ENCODE assay signal across 24 mouse cellular contexts in the genomic region with DNA sequence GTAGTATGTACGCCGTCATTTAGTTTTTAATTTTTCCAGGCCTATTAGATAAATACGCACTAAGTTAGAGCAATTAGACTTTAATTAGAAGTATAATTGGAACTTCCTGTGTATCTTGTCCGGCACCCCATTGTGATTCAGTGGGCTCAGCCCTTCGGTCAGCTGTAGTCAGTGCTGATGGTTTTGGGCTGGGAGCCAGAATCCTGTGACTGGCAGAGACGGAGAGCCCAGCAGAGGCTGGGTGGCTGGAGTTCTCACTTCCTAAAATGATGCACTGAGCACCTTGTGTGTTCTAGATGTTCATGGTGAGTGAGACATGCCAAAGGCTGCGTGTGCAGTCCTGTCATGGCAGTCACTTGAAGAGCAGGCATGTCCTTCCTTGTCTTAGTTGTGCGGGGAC. TPM values are rescaled to one million over a fixed set of nuclear protein-coding genes. Genes with fewer than 3 reads are reported as not detected.
A peak's percentile ranks its signal among the peaks of the same experiment; 100 is the strongest.
DNase-seq lines count a peak whose midpoint lies in the region; ATAC-seq and TF ChIP-seq lines count a peak whose summit lies in the region.
"Had no signal": no experiment of that assay in that cellular context is flagged by ENCODE, and none has a peak within 500 bp of the region (broad histone marks: within the 10 kb centered on the region; RNA-seq: fewer than 3 reads in every experiment).

No protein-coding gene starts in this region.

- H3K27me3 ChIP-seq in forebrain, embryonic 14.5 days (replicated peaks; ENCODE audit: control insufficient read depth, insufficient read depth, low read length), result no peaks in the 10 kb centered on the region
- H3K27me3 ChIP-seq in forebrain, embryonic 15.5 days, result no peaks in the 10 kb centered on the region
- H3K27me3 ChIP-seq: embryonic facial prominence, embryonic 13.5 days; limb, embryonic 13.5 days; neural tube, embryonic 13.5 days; stomach, embryonic 15.5 days had no signal

- H3K9me3 ChIP-seq in forebrain, embryonic 14.5 days (replicated peaks; ENCODE audit: control insufficient read depth, low read length), result no peaks in the 10 kb centered on the region
- H3K9me3 ChIP-seq in forebrain, embryonic 15.5 days, result no peaks in the 10 kb centered on the region
- H3K9me3 ChIP-seq: embryonic facial prominence, embryonic 13.5 days; forebrain, embryonic 10.5 days; limb, embryonic 13.5 days; neural tube, embryonic 13.5 days; stomach, embryonic 15.5 days had no signal

- H3K4me2 ChIP-seq in forebrain, embryonic 14.5 days (ENCODE audit: low read length), result no peak overlapping the region
- no peak overlapping the region for H3K4me2 ChIP-seq in forebrain, embryonic 15.5 days (replicated peaks)
- H3K4me2 ChIP-seq: embryonic facial prominence, embryonic 13.5 days; heart, embryonic 11.5 days; limb, embryonic 13.5 days; neural tube, embryonic 13.5 days; stomach, embryonic 15.5 days had no signal

- no peaks in the 10 kb centered on the region for H3K4me1 ChIP-seq in forebrain, embryonic 14.5 days (ENCODE audit: control insufficient read depth, insufficient read depth, low read length)
- no peaks in the 10 kb centered on the region for H3K4me1 ChIP-seq in forebrain, embryonic 15.5 days
- no peaks in the 10 kb centered on the region for H3K4me1 ChIP-seq in lung, adult 2 months (ENCODE audit: control insufficient read depth, insufficient read depth, low read length)
- H3K4me1 ChIP-seq: embryonic facial prominence, embryonic 13.5 days; forebrain, embryonic 10.5 days; limb, embryonic 13.5 days; neural tube, embryonic 13.5 days; stomach, embryonic 15.5 days had no signal

- TF ChIP-seq POLR2A in lung, adult 2 months (IDR thresholded peaks at IDR 0.05; ENCODE audit: borderline replicate concordance, extremely low read depth, low read depth, low read length), result no peak

- peak; percentile 44 for DNase-seq in forebrain, embryonic 14.5 days (ENCODE audit: low spot score)
- peak; percentile 44 for DNase-seq in left cerebral cortex, postnatal 4 days
- DNase-seq in left cerebral cortex, adult 2 months (ENCODE audit: extremely low spot score in 1 of 2, low spot score in 2 of 2), result no peak
- DNase-seq in 3134 (ENCODE audit: extremely low read depth, insufficient read length, low spot score), result peak; percentile 48
- DNase-seq in NIH3T3 (ENCODE audit: low read depth), result peak; percentile 46
- no peak for DNase-seq in lung, adult 2 months
- no peak for DNase-seq in lung, adult 18-20 months
- DNase-seq: kidney, adult 2 months; liver, postnatal 0 days; lung, postnatal 4 days; spleen, adult 18-20 months; thymus, postnatal 25 days had no signal

- H3K4me3 ChIP-seq in forebrain, embryonic 14.5 days (ENCODE audit: low read depth, low read length), result no peak overlapping the region
- no peak overlapping the region for H3K4me3 ChIP-seq in forebrain, embryonic 15.5 days
- no peak overlapping the region for H3K4me3 ChIP-seq in left cerebral cortex, adult 2 months
- no peak overlapping the region for H3K4me3 ChIP-seq in lung, adult 2 months (replicated peaks; ENCODE audit: extremely low read depth, low read depth, low read length)
- H3K4me3 ChIP-seq: embryonic facial prominence, embryonic 13.5 days; forebrain, embryonic 10.5 days; limb, embryonic 13.5 days; neural tube, embryonic 13.5 days; stomach, embryonic 15.5 days had no signal

- TF ChIP-seq CTCF in left cerebral cortex, adult 2 months (IDR thresholded peaks at IDR 0.05), result no peak
- no peak for TF ChIP-seq CTCF in lung, adult 2 months (IDR thresholded peaks at IDR 0.05; ENCODE audit: insufficient read depth, low read length)

- H3K36me3 ChIP-seq in forebrain, embryonic 14.5 days (ENCODE audit: control insufficient read depth, insufficient read depth, low read length), result no peaks in the 10 kb centered on the region
- no peaks in the 10 kb centered on the region for H3K36me3 ChIP-seq in forebrain, embryonic 15.5 days
- H3K36me3 ChIP-seq: embryonic facial prominence, embryonic 13.5 days; forebrain, embryonic 10.5 days; limb, embryonic 13.5 days; neural tube, embryonic 13.5 days; stomach, embryonic 15.5 days had no signal

- intact Hi-C loops in left cerebral cortex, postnatal 4 days (cut with DNase I), result no loop called here
- intact Hi-C loops in left cerebral cortex, adult 2 months (cut with DNase I), result no loop called here

- 63% methylated on average over 8 of the region's 8 CpGs for whole genome bisulfite sequencing in forebrain, embryonic 14.5 days
- 62% methylated on average over 8 of the region's 8 CpGs for WGBS in forebrain, embryonic 15.5 days
- whole genome bisulfite sequencing in lung, adult 2 months, result 76% methylated on average over 8 of the region's 8 CpGs

- H3K9ac ChIP-seq in forebrain, embryonic 14.5 days (ENCODE audit: low read length), result no peak overlapping the region
- no peak overlapping the region for H3K9ac ChIP-seq in forebrain, embryonic 15.5 days (replicated peaks)
- H3K9ac ChIP-seq: embryonic facial prominence, embryonic 13.5 days; limb, embryonic 13.5 days; liver, postnatal 0 days; neural tube, embryonic 13.5 days; stomach, embryonic 15.5 days had no signal

- no peak overlapping the region for H3K27ac ChIP-seq in forebrain, embryonic 14.5 days (ENCODE audit: low read depth, low read length)
- no peak overlapping the region for H3K27ac ChIP-seq in forebrain, embryonic 15.5 days (replicated peaks)
- H3K27ac ChIP-seq in left cerebral cortex, adult 2 months, result no peak overlapping the region
- H3K27ac ChIP-seq: embryonic facial prominence, embryonic 13.5 days; forebrain, embryonic 10.5 days; limb, embryonic 13.5 days; neural tube, embryonic 13.5 days; stomach, embryonic 15.5 days had no signal

- ATAC-seq in forebrain, embryonic 14.5 days, result no peak; the same call in 1 of the 2 replicates
- no peak for ATAC-seq in forebrain, embryonic 15.5 days (replicated peaks)
- ATAC-seq: activated CD4-positive, CD25-positive, alpha-beta regulatory T cell, adult 4 months; liver, postnatal 0 days; midbrain, embryonic 16.5 days had no signal

RNA-seq across cellular contexts. Expression of a gene that starts 28.4 kb away (rescaled TPM):
- polyA plus RNA-seq in forebrain, embryonic 14.5 days (2014; fragmentation: Nextera tagmentation; extraction: Ambion mirVana), result not detected in 2 replicates
- 0.23 TPM in 1 of 2 replicates, not detected in the other for polyA plus RNA-seq in forebrain, embryonic 15.5 days (2015; fragmentation: Nextera tagmentation; extraction: Ambion mirVana)
- total RNA-seq in left cerebral cortex, postnatal 4 days (2021), result not detected
- under 1 TPM in 1 of 2 experiments, not detected in 1; 0.96 TPM for total RNA-seq in left cerebral cortex, adult 2 months (2021)
- 4.8 and 14.0 TPM in 2 replicates for polyA plus RNA-seq in lung, adult 2 months (2012; rRNA removed)
- total RNA-seq: gastrocnemius, adult 8-10 months; heart, postnatal 25 days; left cerebral cortex, adult 8-10 months had no signal
- polyA plus RNA-seq: forebrain, embryonic 10.5 days; heart, embryonic 11.5 days; kidney, adult 2 months; liver, postnatal 0 days had no signal

RNA-seq across cellular contexts. Expression of a gene that starts 36.6 kb away (rescaled TPM):
- not detected in 2 replicates for polyA plus RNA-seq in forebrain, embryonic 14.5 days (2014; fragmentation: Nextera tagmentation; extraction: Ambion mirVana)
- polyA plus RNA-seq in forebrain, embryonic 15.5 days (2015; fragmentation: Nextera tagmentation; extraction: Ambion mirVana), result not detected in 2 replicates
- total RNA-seq in left cerebral cortex, postnatal 4 days (2021), result not detected
- total RNA-seq in left cerebral cortex, adult 2 months (2021), result not detected
- 0.02 and 1.2 TPM in 2 replicates for polyA plus RNA-seq in lung, adult 2 months (2012; rRNA removed)
- total RNA-seq: gastrocnemius, adult 8-10 months; left cerebral cortex, adult 8-10 months had no signal
- polyA plus RNA-seq: activated CD4-positive, CD25-positive, alpha-beta regulatory T cell, adult 4 months; embryonic facial prominence, embryonic 13.5 days; heart, embryonic 11.5 days; limb, embryonic 13.5 days; midbrain, embryonic 16.5 days; neural tube, embryonic 13.5 days had no signal

Comparison
In these comparisons a context has a peak if more than half of its experiments do, and no peak if none do; other contexts are left out.
1. DNase-seq: peak in forebrain, embryonic 14.5 days (single experiment), left cerebral cortex, postnatal 4 days (single experiment), 3134 (single experiment) and NIH3T3 (single experiment); none in left cerebral cortex, adult 2 months (0 of 2), lung, adult 2 months (single experiment) and lung, adult 18-20 months (0 of 2).